Mouse (Mus musculus) layer of hippocampus, postnatal 25 days (tissue): ENCODE measurements at regions not wholly inside any gene's neighbourhood (a gene's known extent, or its start where the extent isn't known, plus 50 kb on each side); places are given as distances from the start of the nearest gene placed in this dataset.

Source experiments
- DNase-seq, 2 experiments: peaks; one replicate each; pipeline ENCODE4 v3.0.0; 2022; ENCODE audit warnings: mixed read lengths in 2 of 2, low spot score in 1 of 2; ENCODE audit errors: extremely low spot score in 1 of 2

GRCm38 (mm10) chr3:74787741-74788140 is 377.1 kb downstream of the Zbbx start:
- no peak for DNase-seq

DNA sequence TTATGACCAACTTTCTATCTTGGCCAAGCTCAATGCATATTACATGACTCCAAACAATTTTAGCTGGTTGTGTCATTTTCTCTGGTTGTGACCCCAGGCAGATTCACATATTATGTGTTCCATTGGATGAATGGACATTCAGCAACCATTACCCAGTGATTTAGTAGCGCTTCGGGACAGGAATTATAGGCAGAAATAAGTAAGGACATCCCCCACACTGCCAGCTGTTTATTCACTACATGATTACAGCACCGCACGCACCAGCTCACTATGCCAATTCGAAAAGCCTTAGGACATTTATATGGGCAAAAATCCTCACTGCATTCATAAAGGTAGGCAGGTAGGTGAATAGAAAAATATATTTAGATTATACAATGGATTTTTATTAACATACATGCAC is 386.5 kb downstream of the Zbbx start:
- no peak for DNase-seq

DNA sequence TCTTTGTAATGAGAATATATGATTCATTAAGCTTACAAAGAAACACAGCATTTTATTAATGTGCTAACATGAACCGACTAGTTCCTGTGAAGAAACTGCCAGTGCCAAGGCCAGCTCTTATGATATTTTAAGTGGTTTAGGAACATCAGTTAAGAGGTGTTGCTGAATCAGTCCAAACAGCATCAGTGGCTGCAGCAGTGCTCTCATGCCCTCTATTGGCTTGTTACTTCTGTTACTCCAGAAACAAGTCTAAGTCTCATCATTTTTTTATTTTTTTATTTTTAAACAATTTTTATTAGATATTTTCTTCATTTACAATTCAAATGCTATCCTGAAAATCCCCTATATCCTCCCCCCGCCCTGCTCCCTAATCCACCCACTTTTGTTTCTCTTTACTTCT is 422.7 kb downstream of the Zbbx start:
- DNase-seq: peak in 1 of 2 experiments; percentile 3

DNA sequence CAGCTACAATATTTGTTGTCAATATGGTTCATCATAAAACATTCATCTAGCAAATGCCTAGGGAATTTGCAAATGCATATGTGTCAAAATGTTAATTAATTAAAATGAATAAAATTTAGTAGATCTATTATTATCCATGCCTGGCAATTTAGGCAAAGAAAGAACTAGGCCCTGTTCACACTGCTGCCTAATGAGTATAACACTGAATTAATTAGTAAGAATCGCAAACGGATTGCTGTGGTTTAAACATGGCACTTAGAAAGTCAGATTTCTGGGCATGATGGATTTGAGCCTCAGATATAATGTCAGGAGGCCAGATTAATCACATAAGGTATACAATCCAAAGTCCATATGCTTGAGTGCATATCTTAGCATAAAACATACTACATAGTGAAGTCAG is 425.1 kb downstream of the Zbbx start:
- DNase-seq: no peak
